Mouse (Mus musculus) right cerebral cortex, postnatal 36 days (tissue): Measurements from ENCODE around the gene Pla2g4e.

Experiments
- DNase-seq, 2 experiments: peaks; one replicate each; pipeline ENCODE4 v3.0.0; 2022; ENCODE audit warnings: low spot score in 2 of 2, mixed read lengths in 1 of 2

Gene Pla2g4e

GRCm38 (mm10) chr2:120124946-120125345 lies 120.2 kb downstream of the Pla2g4e start:
- DNase-seq = no peak

- DNase-seq = peak; percentile 5 to 11
These were observed 121.0 kb downstream of the Pla2g4e start for GRCm38 (mm10) chr2:120124096-120124495.

- no peak for DNase-seq
These were observed 122.2 kb downstream of the Pla2g4e start for GRCm38 (mm10) chr2:120122983-120123382.

GRCm38 (mm10) chr2:120117346-120117745 lies 127.8 kb downstream of the Pla2g4e start:
- no peak for DNase-seq
